Comparison of ENCODE assay signal across 20 mouse cellular contexts in the genomic region with DNA sequence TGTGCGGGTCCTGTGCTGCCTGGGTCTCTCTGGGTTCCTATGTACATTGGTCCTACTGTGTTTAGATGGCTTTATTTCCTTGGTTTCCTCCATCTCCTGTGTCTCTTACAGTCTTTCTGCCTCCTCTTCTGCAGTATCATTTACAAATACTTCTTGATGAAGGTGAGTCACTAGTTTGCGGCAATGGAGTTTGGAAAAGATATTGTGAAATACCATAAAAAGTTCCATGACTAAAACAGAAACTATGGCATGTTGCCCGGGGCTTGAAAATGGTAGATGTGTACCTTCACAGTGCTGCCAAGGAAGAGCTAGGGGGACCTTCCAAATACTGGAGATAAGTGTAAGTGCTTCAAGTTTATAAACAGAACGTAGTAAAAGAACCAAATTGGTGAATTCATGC.
DNase-seq lines count a peak whose midpoint lies in the region; TF ChIP-seq lines count a peak whose summit lies in the region.
"Had no signal": no experiment of that assay in that cellular context is flagged by ENCODE, and none has a peak within 500 bp of the region (broad histone marks: within the 10 kb centered on the region; RNA-seq: fewer than 3 reads in every experiment).

No protein-coding gene starts in this region.

- no peak for TF ChIP-seq CTCF in embryonic fibroblast, embryonic 13.5 days (IDR thresholded peaks at IDR 0.05; ENCODE audit: borderline replicate concordance, insufficient read depth, low read length)

- no peaks in the 10 kb centered on the region for H3K4me1 ChIP-seq in embryonic fibroblast, embryonic 13.5 days (ENCODE audit: control insufficient read depth, insufficient read depth, low read length)
- H3K4me1 ChIP-seq: embryonic facial prominence, embryonic 15.5 days; forebrain, embryonic 13.5 days; heart, embryonic 13.5 days; hindbrain, embryonic 12.5 days had no signal

- no peak overlapping the region for H3K4me3 ChIP-seq in embryonic fibroblast, embryonic 13.5 days (ENCODE audit: insufficient read depth, low read length)
- H3K4me3 ChIP-seq: embryonic facial prominence, embryonic 15.5 days; forebrain, embryonic 13.5 days; heart, embryonic 13.5 days; hindbrain, embryonic 12.5 days had no signal

- intact Hi-C loops in left cerebral cortex, postnatal 10 days (cut with DNase I): no loop called here
- intact Hi-C loops in heart, postnatal 25 days (cut with DNase I): no loop called here

- TF ChIP-seq POLR2A in embryonic fibroblast, embryonic 13.5 days (IDR thresholded peaks at IDR 0.05; ENCODE audit: low read depth, low read length): no peak

- H3K27ac ChIP-seq in embryonic fibroblast, embryonic 13.5 days (ENCODE audit: insufficient read depth, low read length): peak overlapping the region; percentile 34; the same call in 1 of the 2 replicates
- H3K27ac ChIP-seq: embryonic facial prominence, embryonic 15.5 days; forebrain, embryonic 13.5 days; heart, embryonic 13.5 days; hindbrain, embryonic 12.5 days had no signal

- DNase-seq in 3134 (ENCODE audit: extremely low read depth, insufficient read length, low spot score): peak; percentile 71
- peak; percentile 45 for DNase-seq in 416B (ENCODE audit: low read depth)
- DNase-seq in adipocyte (ENCODE audit: low spot score): peak; percentile 74
- no peak for DNase-seq in left cerebral cortex, postnatal 10 days (ENCODE audit: extremely low spot score in 1 of 2, low spot score in 2 of 2)
- DNase-seq in heart, postnatal 25 days (ENCODE audit: low spot score): no peak
- no peak for DNase-seq in left cerebral cortex, adult 18-20 months (ENCODE audit: low spot score in 2 of 2)
- no peak for DNase-seq in neural tube, embryonic 10.5 days (ENCODE audit: extremely low spot score, low spot score)
- DNase-seq: cerebellum, adult 8-10 months; cerebellum, postnatal 14 days; embryo, embryonic 11 days; forebrain, postnatal 0 days; gastrocnemius, postnatal 14 days; heart, postnatal 4 days; kidney, adult 11 months; kidney, adult 9 months had no signal

Comparison
In these comparisons a context has a peak if more than half of its experiments do, and no peak if none do; other contexts are left out.
1. DNase-seq: peak in 3134 (single experiment), 416B (single experiment) and adipocyte (single experiment); none in left cerebral cortex, postnatal 10 days (0 of 2), heart, postnatal 25 days (single experiment), left cerebral cortex, adult 18-20 months (0 of 2) and neural tube, embryonic 10.5 days (single experiment).